Mouse (Mus musculus) heart, embryonic 15.5 days (tissue): ENCODE data around the gene E130308A19Rik. TPM values are rescaled to one million over a fixed set of nuclear protein-coding genes. Genes with fewer than 3 reads are reported as not detected.
A peak's percentile ranks its signal among the peaks of the same experiment; 100 is the strongest.

Source experiments
- ATAC-seq: fragments of 200-750 bp; cut with Nextera tagmentation; replicated peaks from 2 replicates; pipeline ENCODE4 v1.8.0; 2017; ENCODE audit warnings: low read depth, moderate TSS enrichment; ENCODE audit not compliant: insufficient number of reproducible peaks, insufficient read depth, low FRiP score
- H3K27ac ChIP-seq: fragments of 300-500 bp; sonication (generic); 2 replicates; pipeline ENCODE4 v1.5.1; 2015; ENCODE audit warnings: mild to moderate bottlenecking, inconsistent platforms
- H3K27me3 ChIP-seq: fragments of 300-500 bp; sonication (generic); 2 replicates; pipeline ENCODE4 v1.6.1; 2015; ENCODE audit warnings: inconsistent platforms
- H3K36me3 ChIP-seq: fragments of 300-500 bp; sonication (generic); 2 replicates; pipeline ENCODE4 v1.6.1; 2015; ENCODE audit warnings: mild to moderate bottlenecking, inconsistent platforms
- H3K4me1 ChIP-seq: fragments of 300-500 bp; sonication (generic); replicated peaks from 2 replicates; pipeline ENCODE4 v1.6.1; 2015; ENCODE audit warnings: inconsistent platforms
- H3K4me2 ChIP-seq: fragments of 300-500 bp; sonication (generic); 2 replicates; pipeline ENCODE4 v1.6.1; 2015; ENCODE audit warnings: inconsistent platforms, mild to moderate bottlenecking, moderate library complexity
- H3K4me3 ChIP-seq: fragments of 300-500 bp; sonication (generic); 2 replicates; pipeline ENCODE4 v1.5.1; 2015; ENCODE audit warnings: mild to moderate bottlenecking, inconsistent platforms
- H3K9ac ChIP-seq: fragments of 300-500 bp; sonication (generic); 2 replicates; pipeline ENCODE4 v1.6.1; 2015; ENCODE audit warnings: mild to moderate bottlenecking, inconsistent platforms
- H3K9me3 ChIP-seq: fragments of 300-500 bp; sonication (generic); replicated peaks from 2 replicates; pipeline ENCODE4 v1.6.1; 2016; ENCODE audit warnings: inconsistent platforms
- WGBS: fragments of 180-500 bp; shearing (Covaris S2); methylation state at CpG from one replicate; pipeline ENCODE4 v1.1.7; 2015; ENCODE audit warnings: mixed read lengths; 5-methylcytosine and 5-hydroxymethylcytosine counted together
- polyA plus RNA-seq: library from polyadenylated mRNA; unstranded; fragments of >200 nt; fragmentation: Nextera tagmentation; extraction: Ambion mirVana; gene quantifications from 2 replicates; pipeline ENCODE4 v1.2.1, GENCODE M21; 2015

The E130308A19Rik gene
- polyA plus RNA-seq, 1 experiment from 2014 or later, result 17.3 TPM

DNA sequence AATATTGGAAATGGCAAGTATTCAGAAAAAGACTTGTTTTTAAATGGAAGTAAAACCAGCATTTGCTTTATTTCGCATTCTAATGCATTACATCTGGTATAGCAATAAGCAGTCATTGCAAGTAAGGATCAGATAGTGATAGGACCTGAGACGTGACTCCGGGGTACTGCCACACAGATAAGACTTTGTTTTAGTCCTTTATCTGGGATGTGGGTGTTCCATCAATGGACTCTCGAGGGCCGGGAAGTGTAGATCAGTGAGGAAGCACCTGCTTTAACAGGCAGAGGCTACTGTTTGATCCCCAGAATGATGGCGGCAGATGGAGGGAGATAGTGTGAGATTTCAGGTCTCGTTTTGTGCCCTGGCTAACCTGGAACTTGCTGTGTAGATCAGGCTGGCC lies 105.5 kb downstream of the E130308A19Rik start:
- H3K4me3 ChIP-seq, result no peak overlapping the region
- no peak for ATAC-seq
- no peak overlapping the region for H3K9ac ChIP-seq
- 75% methylated on average over 7 of the region's 7 CpGs for WGBS
- H3K4me2 ChIP-seq, result no peak overlapping the region
- H3K27me3 ChIP-seq, result no peaks in the 10 kb centered on the region
- H3K27ac ChIP-seq, result no peak overlapping the region
- H3K4me1 ChIP-seq, result no peaks in the 10 kb centered on the region
- H3K9me3 ChIP-seq, result no peaks in the 10 kb centered on the region
- H3K36me3 ChIP-seq, result no peaks in the 10 kb centered on the region

DNA sequence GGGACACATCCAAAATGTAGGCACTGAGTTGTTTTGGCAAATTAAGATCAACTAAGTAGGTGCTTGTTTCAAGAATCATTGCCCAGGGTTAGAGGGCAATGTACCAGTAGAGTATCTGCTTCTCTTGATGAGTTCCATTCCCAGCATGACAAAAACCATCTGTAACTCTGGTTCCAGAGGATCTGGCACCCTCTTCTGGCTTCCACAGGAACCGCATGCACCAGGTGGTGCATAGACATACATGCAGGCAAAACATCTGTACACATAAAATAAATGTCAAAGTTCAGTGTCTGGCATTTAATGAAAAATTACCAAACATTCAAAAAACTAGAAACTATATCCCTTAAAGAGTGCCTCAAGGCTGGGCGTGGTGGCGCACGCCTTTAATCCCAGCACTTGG lies 113.3 kb downstream of the E130308A19Rik start:
- H3K4me3 ChIP-seq, result no peak overlapping the region
- H3K9ac ChIP-seq, result no peak overlapping the region
- no peaks in the 10 kb centered on the region for H3K4me1 ChIP-seq
- ATAC-seq, result no peak
- no peaks in the 10 kb centered on the region for H3K9me3 ChIP-seq
- H3K4me2 ChIP-seq, result no peak overlapping the region
- 0 out of 2 replicates have a peak, but pooled peaks cover 5% of the 10 kb centered on the region for H3K36me3 ChIP-seq
- H3K27me3 ChIP-seq, result no peaks in the 10 kb centered on the region
- 97% methylated on average over 4 of the region's 4 CpGs for WGBS
- H3K27ac ChIP-seq, result no peak overlapping the region

DNA sequence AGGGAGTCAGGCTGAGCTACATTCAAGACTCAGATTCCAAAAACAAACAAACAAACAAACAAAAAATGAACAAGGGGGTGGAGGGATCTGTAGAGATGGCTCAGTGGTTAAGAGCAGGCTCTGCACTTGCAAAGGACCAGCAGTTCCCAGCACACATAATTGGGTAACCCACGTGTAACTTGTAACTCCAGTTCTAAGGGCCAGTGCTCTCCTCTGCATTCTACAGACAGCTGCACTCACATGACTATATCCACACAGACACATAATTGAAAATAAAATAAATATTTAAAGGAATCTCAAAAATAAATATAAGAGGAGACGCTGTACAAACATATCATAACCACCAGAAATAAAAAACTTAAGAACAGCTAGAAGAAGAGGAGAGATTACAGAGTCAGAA lies 113.9 kb downstream of the E130308A19Rik start:
- Histone ChIP-seq H3K27me3 (no peaks in the 10 kb centered on the region), H3K27ac (no peak overlapping the region), H3K4me1 (no peaks in the 10 kb centered on the region), H3K4me2 (no peak overlapping the region), H3K9me3 (no peaks in the 10 kb centered on the region), H3K9ac (no peak overlapping the region), H3K4me3 (no peak overlapping the region), H3K36me3 (0 out of 2 replicates have a peak, but pooled peaks cover 5% of the 10 kb centered on the region)
- WGBS, result 83% methylated on average over 2 of the region's 2 CpGs
- ATAC-seq, result no peak

GRCm38 (mm10) chr4:59753491-59754140 lies 127.6 kb downstream of the E130308A19Rik start:
- 59% methylated on average over 13 of the region's 13 CpGs for WGBS
- no peak for ATAC-seq
- no peak overlapping the region for H3K4me2 ChIP-seq

GRCm38 (mm10) chr4:59756332-59757082 lies 130.5 kb downstream of the E130308A19Rik start:
- H3K9ac ChIP-seq, result no peak overlapping the region
- H3K27me3 ChIP-seq, result no peaks in the 10 kb centered on the region
- H3K4me3 ChIP-seq, result no peak overlapping the region
- no peaks in the 10 kb centered on the region for H3K36me3 ChIP-seq
- no peak overlapping the region for H3K4me2 ChIP-seq
- 0 out of 2 replicates have a peak overlapping the region, but pooled peaks have one; percentile 29 for H3K27ac ChIP-seq
- no peaks in the 10 kb centered on the region for H3K9me3 ChIP-seq
- H3K4me1 ChIP-seq, result peaks cover 31% of the 10 kb centered on the region
- 51% methylated on average over 9 of the region's 9 CpGs for WGBS
- ATAC-seq, result no peak

More at GRCm38 (mm10) chr4:59753491-59754140, 127.6 kb downstream of the E130308A19Rik start:
- Histone ChIP-seq H3K4me1 (peaks cover 26% of the 10 kb centered on the region), H3K36me3 (no peaks in the 10 kb centered on the region), H3K27ac (no peak overlapping the region), H3K27me3 (no peaks in the 10 kb centered on the region), H3K9ac (no peak overlapping the region), H3K4me3 (no peak overlapping the region), H3K9me3 (no peaks in the 10 kb centered on the region)

DNA sequence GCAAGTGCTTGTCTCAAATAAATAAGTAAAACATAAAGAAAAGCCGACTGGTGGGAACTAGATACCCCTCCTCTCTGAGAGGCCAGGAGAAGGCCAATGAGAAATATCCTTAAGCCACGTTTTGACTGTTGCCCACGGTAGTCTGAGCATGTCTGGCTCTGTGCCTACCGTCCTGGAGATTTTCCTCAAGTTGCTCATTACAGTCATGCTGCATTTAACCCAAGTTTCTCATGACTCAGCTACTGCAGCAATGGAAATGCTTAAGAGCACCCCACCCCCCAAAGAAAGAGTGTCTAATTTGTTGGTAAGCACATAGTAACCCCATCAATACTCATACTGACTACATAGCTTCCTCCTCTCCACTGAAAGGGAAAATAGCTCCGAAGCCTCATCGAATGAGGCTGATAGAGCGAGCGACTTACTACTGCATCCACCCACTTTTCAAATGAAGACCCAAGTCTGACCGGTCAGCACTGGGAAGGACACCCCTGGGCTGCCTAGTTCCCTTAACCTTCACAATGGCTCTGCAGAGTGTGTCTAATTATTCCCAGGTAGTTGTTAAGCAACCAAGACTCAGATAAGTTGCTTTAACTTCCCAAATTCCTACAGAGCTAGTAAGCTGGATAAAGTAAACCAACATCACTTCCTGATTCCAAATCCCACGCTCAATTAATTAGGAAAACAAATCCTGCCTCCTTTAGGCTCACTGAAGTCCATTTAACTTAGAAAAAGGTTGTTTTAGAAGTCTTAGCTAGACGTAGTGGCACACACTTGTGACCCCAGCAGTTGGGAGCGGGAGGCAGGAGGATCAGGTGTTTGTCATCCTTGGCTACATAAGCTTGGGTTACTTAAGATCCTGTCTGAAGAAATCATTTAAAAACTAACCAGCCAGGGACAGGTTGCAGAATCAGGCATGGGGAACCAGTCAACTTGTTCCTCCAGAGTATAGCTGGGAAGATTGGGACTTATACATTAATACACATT lies 131.7 kb downstream of the E130308A19Rik start:
- H3K4me1 ChIP-seq, result peaks cover 31% of the 10 kb centered on the region
- no peak overlapping the region for H3K27ac ChIP-seq
- no peak overlapping the region for H3K9ac ChIP-seq
- H3K4me2 ChIP-seq, result no peak overlapping the region
- no peaks in the 10 kb centered on the region for H3K36me3 ChIP-seq
- H3K9me3 ChIP-seq, result no peaks in the 10 kb centered on the region
- ATAC-seq, result no peak
- no peaks in the 10 kb centered on the region for H3K27me3 ChIP-seq
- H3K4me3 ChIP-seq, result no peak overlapping the region
- 73% methylated on average over 12 of the region's 12 CpGs for WGBS

GRCm38 (mm10) chr4:59760016-59760415 lies 134.0 kb downstream of the E130308A19Rik start:
- Histone ChIP-seq H3K9me3 (no peaks in the 10 kb centered on the region), H3K36me3 (no peaks in the 10 kb centered on the region), H3K27ac (no peak overlapping the region), H3K4me1 (peaks cover 27% of the 10 kb centered on the region), H3K9ac (no peak overlapping the region), H3K4me3 (no peak overlapping the region), H3K4me2 (no peak overlapping the region), H3K27me3 (no peaks in the 10 kb centered on the region)
- ATAC-seq, result no peak
- WGBS, result 69% methylated on average over 4 of the region's 4 CpGs

DNA sequence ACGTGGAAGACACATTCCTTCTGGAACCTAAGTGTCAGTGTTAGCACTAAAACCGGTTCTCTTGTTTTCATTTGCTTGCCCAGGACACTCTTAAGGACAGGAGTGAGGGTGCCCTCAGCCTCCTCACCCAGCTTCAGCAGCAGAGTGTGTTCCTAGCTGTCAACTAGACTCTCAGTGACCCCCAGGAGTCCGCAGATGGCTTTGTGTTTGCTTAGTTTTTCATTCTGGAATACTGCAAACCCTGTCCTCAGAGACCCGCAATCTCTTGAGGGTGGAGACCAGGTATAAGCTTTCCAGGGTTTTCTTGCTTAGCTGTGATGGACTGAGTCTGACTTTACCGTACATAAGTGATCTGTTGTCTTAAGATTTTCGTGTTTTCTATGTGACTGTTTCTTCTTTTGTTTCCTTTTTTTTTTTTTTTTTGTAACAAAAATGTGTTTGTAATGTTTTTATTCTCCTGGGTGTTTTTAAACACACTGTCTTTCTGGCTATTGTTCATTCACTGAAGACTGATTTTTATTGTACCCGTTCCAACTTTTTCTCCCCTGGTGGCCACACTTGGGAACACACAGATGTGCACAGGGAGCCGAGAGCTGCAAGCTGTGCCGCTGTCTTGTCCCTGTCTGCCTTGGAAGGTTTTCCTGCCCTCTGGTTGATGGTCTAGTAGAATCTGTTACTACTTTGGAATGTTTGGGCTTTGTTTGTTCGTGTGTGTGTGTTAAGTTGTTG lies 134.8 kb downstream of the E130308A19Rik start:
- Histone ChIP-seq H3K9ac (no peak overlapping the region), H3K4me3 (no peak overlapping the region), H3K4me1 (peaks cover 35% of the 10 kb centered on the region), H3K9me3 (no peaks in the 10 kb centered on the region), H3K4me2 (no peak overlapping the region), H3K27me3 (no peaks in the 10 kb centered on the region), H3K27ac (no peak overlapping the region), H3K36me3 (no peaks in the 10 kb centered on the region)
- WGBS, result 49% methylated on average over 10 of the region's 10 CpGs
- ATAC-seq, result no peak

- Histone ChIP-seq H3K27me3 (no peaks in the 10 kb centered on the region), H3K4me2 (no peak overlapping the region), H3K9me3 (no peaks in the 10 kb centered on the region), H3K36me3 (no peaks in the 10 kb centered on the region), H3K4me3 (no peak overlapping the region), H3K4me1 (peaks cover 38% of the 10 kb centered on the region), H3K27ac (no peak overlapping the region), H3K9ac (no peak overlapping the region)
- WGBS, result 67% methylated on average over 4 of the region's 4 CpGs
- ATAC-seq, result no peak
Observed at GRCm38 (mm10) chr4:59761365-59761729, 135.3 kb downstream of the E130308A19Rik start.

DNA sequence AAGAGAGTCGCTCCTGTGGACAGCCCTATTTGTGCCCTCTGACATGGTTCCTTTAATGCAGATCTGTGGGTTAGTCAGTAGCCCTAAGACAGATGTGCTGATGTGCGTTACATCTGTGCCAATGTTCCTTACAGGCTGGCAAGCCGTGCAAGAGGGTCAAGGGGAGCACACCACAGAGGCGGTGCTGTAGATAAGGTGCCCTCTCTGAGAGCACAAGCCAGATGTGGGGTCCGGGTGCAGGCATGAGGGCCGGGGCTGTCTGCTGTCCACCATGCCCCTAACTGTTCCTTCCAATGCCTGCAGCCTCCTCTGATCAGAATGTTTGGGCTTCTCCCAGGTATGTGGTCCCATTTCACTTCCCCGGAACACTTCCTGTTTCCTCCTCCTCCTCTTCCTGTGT lies 138.9 kb downstream of the E130308A19Rik start:
- peaks cover 21% of the 10 kb centered on the region for H3K4me1 ChIP-seq
- peak overlapping the region; percentile 29 for H3K4me2 ChIP-seq
- no peaks in the 10 kb centered on the region for H3K36me3 ChIP-seq
- no peaks in the 10 kb centered on the region for H3K9me3 ChIP-seq
- no peak overlapping the region for H3K9ac ChIP-seq
- no peak overlapping the region for H3K4me3 ChIP-seq
- peak overlapping the region; percentile 71 for H3K27ac ChIP-seq
- WGBS, result 46% methylated on average over 7 of the region's 7 CpGs
- ATAC-seq, result no peak
- H3K27me3 ChIP-seq, result no peaks in the 10 kb centered on the region
